Mouse (Mus musculus) C3H10T1/2 (cell line): Measurements from ENCODE around the gene Dnm2. TPM values are rescaled to one million over a fixed set of nuclear protein-coding genes. Genes with fewer than 3 reads are reported as not detected.

Experiments
- polyA plus RNA-seq, 2 experiments: library from polyadenylated mRNA; unstranded; fragments of >200 nt; fragmentation: generic; extraction: Trizol; gene quantifications; one replicate each; pipeline ENCODE4 v1.2.1; 2012; ENCODE audit warnings: missing spikeins in 2 of 2

Dnm2 gene
- polyA plus RNA-seq, result 10 to 100 TPM; 31.7 to 76.8 TPM

GRCm38 (mm10) chr9:21424631-21425555 lies at the start of gene Dnm2:
Gene Dnm2, plus strand, starts transcription at chr9:21424908.

GRCm38 (mm10) chr9:21411669-21412550 lies 12.8 kb upstream of the Dnm2 start, which contains the start of gene Qtrt1:
Gene Qtrt1, plus strand, starts transcription at chr9:21411837.

GRCm38 (mm10) chr9:21509772-21510688 lies 85.3 kb downstream of the Dnm2 start, which contains the start of gene Tmed1:
Gene Tmed1, minus strand, starts transcription at chr9:21510252.

GRCm38 (mm10) chr9:21525937-21526633 lies 101.4 kb downstream of the Dnm2 start, which contains the start of gene AB124611:
Gene AB124611, plus strand, starts transcription at chr9:21526176.

GRCm38 (mm10) chr9:21546789-21547074 lies 122.0 kb downstream of the Dnm2 start, which contains the start of gene Carm1:
Gene Carm1, plus strand, starts transcription at chr9:21546894.

Other genes starting within 250 kb of the Dnm2 start
- gene Keap1, start 185.5 kb upstream of the Dnm2 start, polyA plus RNA-seq, result 10 to 100 TPM; 29.4 to 56.7 TPM
- gene S1pr5, start 176.5 kb upstream of the Dnm2 start, polyA plus RNA-seq, result under 1 TPM in 1 of 2 experiments, not detected in 1; 0.07 TPM
- 10 to 100 TPM; 18.7 to 19.6 TPM for gene Atg4d, start 159.6 kb upstream of the Dnm2 start, polyA plus RNA-seq
- gene Kri1, start 136.9 kb upstream of the Dnm2 start, polyA plus RNA-seq, result 10 to 100 TPM; 14.1 to 22.0 TPM
- 10 to 100 TPM; 21.1 to 59.7 TPM for gene Cdkn2d, start 133.5 kb upstream of the Dnm2 start, polyA plus RNA-seq
- under 1 TPM in 1 of 2 experiments, not detected in 1; 0.06 TPM for gene Ap1m2, start 112.6 kb upstream of the Dnm2 start, polyA plus RNA-seq
- gene Slc44a2, start 104.2 kb upstream of the Dnm2 start, polyA plus RNA-seq, result 10 to 100 TPM; 11.5 to 67.6 TPM
- gene Ilf3, start 57.0 kb upstream of the Dnm2 start, polyA plus RNA-seq, result 10 to 100 TPM; 12.3 to 78.0 TPM
- 10 to 100 TPM; 25.1 to 35.0 TPM for gene Qtrt1, start 13.1 kb upstream of the Dnm2 start, polyA plus RNA-seq
- gene Tmed1, start 85.3 kb downstream of the Dnm2 start, polyA plus RNA-seq, result 100 to 1,000 TPM in 1 of 2 experiments, 10 to 100 TPM in 1; 72.9 to 105 TPM
- 1 to 10 TPM in 1 of 2 experiments, under 1 TPM in 1; 0.15 to 1.4 TPM for gene AB124611, start 101.3 kb downstream of the Dnm2 start, polyA plus RNA-seq
- 10 to 100 TPM; 28.3 to 50.1 TPM for gene Carm1, start 122.0 kb downstream of the Dnm2 start, polyA plus RNA-seq
- 10 to 100 TPM in 1 of 2 experiments, 1 to 10 TPM in 1; 5.0 to 17.7 TPM for gene Timm29, start 167.8 kb downstream of the Dnm2 start, polyA plus RNA-seq
- gene Yipf2, start 167.9 kb downstream of the Dnm2 start, polyA plus RNA-seq, result 10 to 100 TPM; 21.6 to 22.3 TPM
- 10 to 100 TPM; 38.3 to 66.5 TPM for gene Smarca4, start 191.3 kb downstream of the Dnm2 start, polyA plus RNA-seq